Mouse (Mus musculus) right cerebral cortex, adult 18-20 months (tissue): ENCODE measurements around the gene Galnt10.

ENCODE experiments used
- DNase-seq: peaks from one replicate; pipeline ENCODE4 v3.0.0; 2022; ENCODE audit warnings: mixed read lengths

Gene Galnt10

GRCm38 (mm10) chr11:57747294-57748080 is 102.2 kb downstream of the Galnt10 start:
- DNase-seq, result no peak

- DNase-seq, result no peak
These were observed 108.4 kb downstream of the Galnt10 start for GRCm38 (mm10) chr11:57753538-57754203.

- DNase-seq, result no peak
These were observed 113.4 kb downstream of the Galnt10 start for GRCm38 (mm10) chr11:57758621-57759020.

- no peak for DNase-seq
These were observed 115.3 kb downstream of the Galnt10 start for GRCm38 (mm10) chr11:57760509-57761058.

- DNase-seq, result no peak
These were observed 116.1 kb downstream of the Galnt10 start for GRCm38 (mm10) chr11:57761347-57761746.

GRCm38 (mm10) chr11:57764124-57764523 is 118.9 kb downstream of the Galnt10 start:
- no peak for DNase-seq

GRCm38 (mm10) chr11:57766617-57767016 is 121.4 kb downstream of the Galnt10 start:
- DNase-seq, result no peak

- DNase-seq, result no peak
These were observed 121.9 kb downstream of the Galnt10 start for GRCm38 (mm10) chr11:57767171-57767570.

- no peak for DNase-seq
These were observed 125.5 kb downstream of the Galnt10 start for GRCm38 (mm10) chr11:57770776-57771175.

GRCm38 (mm10) chr11:57771676-57772075 is 126.4 kb downstream of the Galnt10 start:
- DNase-seq, result no peak

- no peak for DNase-seq
These were observed 128.2 kb downstream of the Galnt10 start for GRCm38 (mm10) chr11:57773479-57773878.

GRCm38 (mm10) chr11:57773936-57774335 is 128.7 kb downstream of the Galnt10 start:
- no peak for DNase-seq

GRCm38 (mm10) chr11:57775868-57776267 is 130.6 kb downstream of the Galnt10 start:
- no peak for DNase-seq

GRCm38 (mm10) chr11:57776546-57776945 is 131.3 kb downstream of the Galnt10 start:
- no peak for DNase-seq

- peak; percentile 43 for DNase-seq
These were observed 133.1 kb downstream of the Galnt10 start for GRCm38 (mm10) chr11:57778349-57778748.

GRCm38 (mm10) chr11:57779824-57780223 is 134.6 kb downstream of the Galnt10 start:
- no peak for DNase-seq

GRCm38 (mm10) chr11:57786616-57787418 is 141.6 kb downstream of the Galnt10 start:
- peak; percentile 65 for DNase-seq

- no peak for DNase-seq
These were observed 142.7 kb downstream of the Galnt10 start for GRCm38 (mm10) chr11:57787913-57788312.

- no peak for DNase-seq
These were observed 145.8 kb downstream of the Galnt10 start for GRCm38 (mm10) chr11:57790866-57791535.

GRCm38 (mm10) chr11:57795086-57795485 is 149.8 kb downstream of the Galnt10 start:
- DNase-seq, result no peak

GRCm38 (mm10) chr11:57797828-57798227 is 152.6 kb downstream of the Galnt10 start:
- no peak for DNase-seq

- no peak for DNase-seq
These were observed 154.2 kb downstream of the Galnt10 start for GRCm38 (mm10) chr11:57799456-57799855.
